Mouse (Mus musculus): ENCODE measurements around the gene Armh3. TPM values are rescaled to one million over a fixed set of nuclear protein-coding genes. Genes with fewer than 3 reads are reported as not detected.
"Not testable (repeated sequence)": the region's sequence is repeated elsewhere in the genome, so short reads cannot be mapped to it uniquely, and the experiment has no call there.

The Armh3 gene
- polyA plus RNA-seq, 1 experiment from 2014 or later: 17.8 TPM

DNA sequence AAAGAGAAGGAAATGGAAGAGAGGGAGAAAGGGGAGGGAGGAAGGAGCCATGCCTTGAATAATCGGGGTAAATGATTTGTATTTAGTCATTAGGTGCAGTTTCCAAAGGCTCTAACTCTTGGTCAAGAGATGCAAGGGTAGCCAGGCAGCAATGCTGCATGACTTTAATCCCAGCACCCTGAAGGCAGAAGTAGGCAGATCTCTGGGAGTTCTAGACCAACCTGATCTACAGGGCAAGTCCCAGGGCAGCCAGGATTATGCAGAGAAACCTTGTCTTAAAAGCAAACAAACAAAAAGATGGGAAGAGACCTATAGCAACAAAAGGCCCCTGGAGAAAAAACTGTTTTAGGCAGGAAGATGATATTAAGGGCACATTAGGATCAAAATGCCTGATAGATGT lies 1.1 kb upstream of the Armh3 start:
- Histone ChIP-seq H3K27me3 (ENCODE audit: insufficient read depth, low read length) (no peaks in the 10 kb centered on the region), H3K9ac (no peak overlapping the region), H3K27ac (ENCODE audit: low read depth) (no peak overlapping the region), H3K4me3 (ENCODE audit: low read depth, low read length) (no peak overlapping the region), H3K4me1 (ENCODE audit: insufficient read depth) (peaks cover 3% of the 10 kb centered on the region; the same call in 1 of the 2 replicates), H3K4me2 (no peak overlapping the region; the same call in 1 of the 2 replicates), H3K9me3 (ENCODE audit: low read depth, low read length) (no peaks in the 10 kb centered on the region), H3K36me3 (ENCODE audit: insufficient read depth) (no peaks in the 10 kb centered on the region)
- no peak for ATAC-seq (ENCODE audit: insufficient read depth)
- TF ChIP-seq CTCF (IDR thresholded peaks at IDR 0.05; ENCODE audit: low read depth): no peak
- 63% methylated on average over 1 of the region's 1 CpGs for WGBS
- no peak for DNase-seq

DNA sequence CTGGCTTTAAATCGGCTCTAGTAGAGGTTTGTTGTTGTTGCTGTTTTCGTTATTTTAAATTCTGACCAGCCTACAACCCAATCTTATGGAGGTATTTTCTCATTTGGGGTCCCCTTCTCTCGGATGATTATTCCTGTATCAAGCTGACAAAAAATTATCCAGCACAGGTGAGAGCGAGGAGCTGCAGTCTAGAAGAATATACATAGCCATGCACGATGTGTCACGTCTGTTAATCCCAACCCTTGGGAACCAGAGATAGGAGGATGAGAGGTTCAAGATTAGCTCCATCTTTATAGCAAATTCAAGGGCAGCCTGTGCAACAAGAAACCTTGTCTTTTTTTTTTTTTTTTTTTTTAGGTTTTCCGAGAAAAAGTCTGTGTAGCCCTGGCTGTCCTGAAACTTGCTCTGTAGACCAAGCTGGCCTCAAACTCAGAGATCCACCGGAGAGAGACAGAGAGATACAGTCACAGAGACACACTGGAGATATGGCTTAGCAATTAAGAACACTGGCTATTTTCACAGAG lies 468 bp upstream of the Armh3 start:
- Histone ChIP-seq H3K36me3 (ENCODE audit: insufficient read depth) (no peaks in the 10 kb centered on the region), H3K4me1 (ENCODE audit: insufficient read depth) (no peaks in the 10 kb centered on the region), H3K27me3 (ENCODE audit: insufficient read depth, low read length) (no peaks in the 10 kb centered on the region), H3K9me3 (ENCODE audit: low read depth, low read length) (no peaks in the 10 kb centered on the region), H3K9ac (peak overlapping the region; percentile 86), H3K4me2 (peak overlapping the region; percentile 61), H3K4me3 (ENCODE audit: low read depth, low read length) (peak overlapping the region; percentile 85), H3K27ac (ENCODE audit: low read depth) (no peak overlapping the region)
- ATAC-seq (ENCODE audit: insufficient read depth) (peak; percentile 10; the same call in 1 of the 2 replicates), DNase-seq (no peak)
- no peak for TF ChIP-seq CTCF (IDR thresholded peaks at IDR 0.05; ENCODE audit: low read depth)
- 8% methylated on average over 8 of the region's 8 CpGs for WGBS

DNA sequence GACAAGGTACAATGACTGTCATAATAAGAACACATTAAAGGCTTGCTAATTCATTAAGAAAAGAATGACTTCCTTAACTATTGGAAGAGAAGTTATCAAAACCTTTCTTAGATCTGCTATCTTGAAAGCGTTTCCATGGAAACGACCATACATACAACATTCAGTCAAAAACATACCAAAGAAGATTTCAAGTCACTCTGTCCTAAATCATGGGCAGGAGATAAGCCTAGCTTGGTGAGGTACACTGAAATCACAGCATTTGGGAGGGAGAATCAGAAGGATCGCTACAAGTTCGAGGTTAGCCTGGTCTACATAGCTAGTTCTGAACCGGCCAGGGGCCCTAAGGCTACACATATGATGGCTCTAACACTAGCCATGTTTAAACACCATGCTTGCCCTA lies 923 bp downstream of the Armh3 start:
- TF ChIP-seq CTCF (IDR thresholded peaks at IDR 0.05; ENCODE audit: low read depth): no peak
- peak; percentile 11 for DNase-seq
- WGBS: 56% methylated on average over 5 of the region's 5 CpGs

DNA sequence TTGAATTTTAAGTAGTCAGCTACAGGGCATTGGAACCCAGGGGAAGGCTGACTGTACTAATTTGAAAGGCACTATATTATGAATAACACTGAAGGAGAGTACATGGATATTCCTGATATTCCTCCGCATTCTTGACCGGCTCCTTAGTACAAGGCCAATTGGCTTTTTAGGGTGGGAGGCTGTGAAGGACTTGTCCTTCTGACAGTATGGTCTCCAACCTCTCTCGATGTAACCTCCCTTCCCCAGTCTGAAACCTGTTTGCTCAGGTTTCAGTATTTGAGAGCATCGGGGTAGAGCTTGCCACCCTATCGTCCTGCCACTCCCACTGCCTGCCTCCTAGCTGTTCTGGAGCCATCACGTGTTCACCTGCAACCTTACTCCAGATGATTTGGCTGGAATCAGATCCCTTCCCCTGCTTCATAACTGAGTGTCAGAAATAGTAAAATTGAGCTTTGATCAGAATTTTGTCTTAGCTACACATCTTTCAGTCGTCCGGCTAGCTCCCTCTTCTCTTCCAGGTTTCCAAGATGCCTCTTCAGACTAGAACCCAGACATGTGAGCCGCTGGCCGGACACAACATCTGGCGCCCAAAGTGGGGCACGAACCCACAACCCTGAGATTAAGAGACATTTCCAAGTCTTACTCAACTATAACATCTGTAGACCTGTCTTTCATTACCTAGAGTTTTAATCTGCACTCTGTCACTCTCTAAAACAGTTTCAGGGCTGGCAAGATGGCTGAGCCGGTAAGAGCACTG lies 4.1 kb downstream of the Armh3 start:
- TF ChIP-seq CTCF (IDR thresholded peaks at IDR 0.05; ENCODE audit: low read depth): no peak
- H3K9me3 ChIP-seq (ENCODE audit: low read depth, low read length): no peaks in the 10 kb centered on the region
- 0 out of 2 replicates have a peak, but pooled peaks cover 4% of the 10 kb centered on the region for H3K36me3 ChIP-seq (ENCODE audit: insufficient read depth)
- 94% methylated on average over 13 of the region's 13 CpGs for WGBS
- H3K4me2 ChIP-seq: no peak overlapping the region
- no peak for ATAC-seq (ENCODE audit: insufficient read depth)
- H3K27ac ChIP-seq (ENCODE audit: low read depth): no peak overlapping the region
- H3K9ac ChIP-seq: no peak overlapping the region
- no peak overlapping the region for H3K4me3 ChIP-seq (ENCODE audit: low read depth, low read length)
- no peaks in the 10 kb centered on the region for H3K27me3 ChIP-seq (ENCODE audit: insufficient read depth, low read length)
- no peaks in the 10 kb centered on the region for H3K4me1 ChIP-seq (ENCODE audit: insufficient read depth)
- DNase-seq: no peak

More for the DNA sequence above, 923 bp downstream of the Armh3 start:
- H3K9me3 ChIP-seq (ENCODE audit: low read depth, low read length): no peaks in the 10 kb centered on the region
- no peaks in the 10 kb centered on the region for H3K36me3 ChIP-seq (ENCODE audit: insufficient read depth)
- H3K4me2 ChIP-seq: peak overlapping the region; percentile 61
- no peaks in the 10 kb centered on the region for H3K4me1 ChIP-seq (ENCODE audit: insufficient read depth)
- H3K9ac ChIP-seq: peak overlapping the region; percentile 86
- peak overlapping the region; percentile 85 for H3K4me3 ChIP-seq (ENCODE audit: low read depth, low read length)
- no peak for ATAC-seq (ENCODE audit: insufficient read depth)
- no peak overlapping the region for H3K27ac ChIP-seq (ENCODE audit: low read depth)
- H3K27me3 ChIP-seq (ENCODE audit: insufficient read depth, low read length): no peaks in the 10 kb centered on the region

DNA sequence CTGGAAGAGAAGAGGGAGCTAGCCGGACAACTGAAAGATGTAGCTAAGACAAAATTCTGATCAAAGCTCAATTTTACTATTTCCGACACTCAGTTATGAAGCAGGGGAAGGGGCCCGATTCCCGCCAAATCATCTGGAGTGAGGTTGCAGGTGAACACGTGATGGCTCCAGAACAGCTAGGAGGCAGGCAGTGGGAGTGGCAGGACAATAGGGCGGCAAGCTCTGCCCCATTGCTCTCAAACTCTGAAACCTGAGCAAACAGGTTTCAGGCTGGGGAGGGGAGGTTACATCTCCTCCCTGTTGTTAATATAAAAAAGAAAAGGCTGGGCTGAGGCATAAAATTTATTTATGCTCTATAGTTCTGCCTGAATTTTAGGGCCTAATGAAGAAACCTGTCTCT lies 4.8 kb downstream of the Armh3 start:
- DNase-seq; H3K27ac ChIP-seq (ENCODE audit: low read depth); H3K4me2 ChIP-seq; ATAC-seq (ENCODE audit: insufficient read depth); H3K4me3 ChIP-seq (ENCODE audit: low read depth, low read length); H3K9me3 ChIP-seq (ENCODE audit: low read depth, low read length); H3K4me1 ChIP-seq (ENCODE audit: insufficient read depth); H3K36me3 ChIP-seq (ENCODE audit: insufficient read depth); H3K9ac ChIP-seq; H3K27me3 ChIP-seq (ENCODE audit: insufficient read depth, low read length): not testable (repeated sequence)
- 83% methylated on average over 6 of the region's 6 CpGs for WGBS

DNA sequence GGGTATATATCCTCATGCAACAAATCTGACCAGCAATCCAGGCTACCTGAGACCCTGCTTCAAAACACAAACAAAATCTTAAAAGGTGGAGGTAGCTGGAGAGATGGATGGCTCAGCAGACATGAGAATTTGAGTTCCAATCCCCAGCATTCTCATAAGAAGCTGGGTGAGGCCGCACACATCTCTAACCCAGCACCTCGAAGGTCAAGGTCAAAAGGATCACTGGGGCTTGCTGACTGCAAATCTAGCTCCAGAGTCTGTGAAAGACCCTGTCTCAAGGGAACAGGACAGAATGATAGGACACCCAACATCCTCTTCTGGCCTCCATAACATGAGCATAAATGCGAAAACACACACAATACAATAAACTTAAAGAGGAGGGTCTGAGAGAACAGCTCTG lies 7.1 kb downstream of the Armh3 start:
- Histone ChIP-seq H3K4me1 (ENCODE audit: insufficient read depth) (no peaks in the 10 kb centered on the region), H3K4me2 (no peak overlapping the region), H3K4me3 (ENCODE audit: low read depth, low read length) (no peak overlapping the region), H3K36me3 (ENCODE audit: insufficient read depth) (peaks cover 8% of the 10 kb centered on the region; the same call in 1 of the 2 replicates), H3K9me3 (ENCODE audit: low read depth, low read length) (no peaks in the 10 kb centered on the region), H3K27me3 (ENCODE audit: insufficient read depth, low read length) (no peaks in the 10 kb centered on the region), H3K9ac (no peak overlapping the region), H3K27ac (ENCODE audit: low read depth) (no peak overlapping the region)
- WGBS: 88% methylated on average over 3 of the region's 3 CpGs
- DNase-seq: no peak
- no peak for TF ChIP-seq CTCF (IDR thresholded peaks at IDR 0.05; ENCODE audit: low read depth)
- no peak for ATAC-seq (ENCODE audit: insufficient read depth)

DNA sequence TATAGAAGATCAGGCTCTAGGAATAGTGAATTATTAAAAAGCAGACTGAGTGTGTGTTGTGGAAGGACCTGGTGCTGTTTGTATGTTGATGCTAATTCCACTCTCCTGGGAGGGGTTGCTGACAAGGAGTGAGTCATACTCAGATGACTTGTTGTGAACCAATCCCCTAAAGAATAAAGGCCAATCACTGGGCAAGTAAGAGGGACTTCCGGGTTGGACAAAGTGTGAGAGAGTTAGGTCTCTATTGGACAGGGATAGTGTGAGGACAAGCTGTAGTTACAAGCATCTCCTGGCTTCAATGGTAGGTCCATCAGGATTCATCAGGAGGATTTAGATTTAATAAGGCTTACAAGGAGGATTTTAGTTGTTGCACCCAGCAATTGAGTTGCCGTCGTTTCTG lies 10.1 kb downstream of the Armh3 start:
- Histone ChIP-seq H3K4me1 (ENCODE audit: insufficient read depth) (no peaks in the 10 kb centered on the region), H3K27me3 (ENCODE audit: insufficient read depth, low read length) (no peaks in the 10 kb centered on the region), H3K4me2 (no peak overlapping the region), H3K9ac (no peak overlapping the region), H3K9me3 (ENCODE audit: low read depth, low read length) (no peaks in the 10 kb centered on the region), H3K27ac (ENCODE audit: low read depth) (no peak overlapping the region), H3K36me3 (ENCODE audit: insufficient read depth) (peaks cover 8% of the 10 kb centered on the region; the same call in 1 of the 2 replicates), H3K4me3 (ENCODE audit: low read depth, low read length) (no peak overlapping the region)
- WGBS: 98% methylated on average over 3 of the region's 3 CpGs
- no peak for DNase-seq
- TF ChIP-seq CTCF (IDR thresholded peaks at IDR 0.05; ENCODE audit: low read depth): no peak
- ATAC-seq (ENCODE audit: insufficient read depth): no peak

Data from lung, embryonic 14.5 days (tissue).